15 mouse cellular contexts compared by ENCODE assay signal in genomic region chr9:95639919-95640318, GRCm38 (mm10). TPM values are rescaled to one million over a fixed set of nuclear protein-coding genes. Genes with fewer than 3 reads are reported as not detected.
"Had no signal": no experiment of that assay in that cellular context is flagged by ENCODE, and none has a peak within 500 bp of the region (broad histone marks: within the 10 kb centered on the region; RNA-seq: fewer than 3 reads in every experiment).

No protein-coding gene starts in this region.

- H3K9me3 ChIP-seq: kidney, embryonic 15.5 days; limb, embryonic 13.5 days; midbrain, embryonic 10.5 days; neural tube, embryonic 12.5 days had no signal

- H3K4me3 ChIP-seq: kidney, embryonic 15.5 days; limb, embryonic 13.5 days; midbrain, embryonic 10.5 days; neural tube, embryonic 12.5 days had no signal

- H3K27ac ChIP-seq: kidney, embryonic 15.5 days; limb, embryonic 13.5 days; liver, embryonic 14.5 days; midbrain, embryonic 10.5 days; neural tube, embryonic 12.5 days had no signal

- DNase-seq: kidney, postnatal 14 days; left cerebral cortex, postnatal 4 days; lung, adult 2 months; lung, postnatal 14 days; midbrain, embryonic 14.5 days; spleen, adult 18-20 months; thymus, adult 18-20 months; thymus, postnatal 14 days had no signal

- H3K36me3 ChIP-seq: kidney, embryonic 15.5 days; limb, embryonic 13.5 days; midbrain, embryonic 10.5 days; neural tube, embryonic 12.5 days had no signal

RNA-seq across cellular contexts. Expression of gene Pcolce2, which starts 2.5 kb away (rescaled TPM):
- total RNA-seq: megakaryocyte, adult 5-6 weeks; neutrophil, adult 5-6 weeks had no signal
